Mouse (Mus musculus): ENCODE data around the gene Spint2.

- TF ChIP-seq FLI1 (IDR thresholded peaks at IDR 0.05; ENCODE audit: low read length) (no peak), GATA1 (IDR thresholded peaks at IDR 0.05; ENCODE audit: borderline replicate concordance, low read length) (no peak)
Observed at GRCm38 (mm10) chr7:29313572-29314261, 32.0 kb upstream of the Spint2 start.
